Mouse (Mus musculus) forebrain, embryonic 10.5 days (tissue): ENCODE results near the gene Olfr1469. TPM values are rescaled to one million over a fixed set of nuclear protein-coding genes. Genes with fewer than 3 reads are reported as not detected.
"Not testable (repeated sequence)": the region's sequence is repeated elsewhere in the genome, so short reads cannot be mapped to it uniquely, and the experiment has no call there.

Source experiments
- DNase-seq: peaks from one replicate; pipeline ENCODE4 v3.0.0-alpha.2; 2017; ENCODE audit warnings: low spot score; ENCODE audit errors: extremely low spot score
- H3K27ac ChIP-seq: fragments of 300-500 bp; sonication (generic); 2 replicates; pipeline ENCODE4 v1.5.1; 2016; ENCODE audit warnings: mild to moderate bottlenecking
- H3K27me3 ChIP-seq: fragments of 300-500 bp; sonication (generic); 2 replicates; pipeline ENCODE4 v1.6.1; 2016; ENCODE audit warnings: mild to moderate bottlenecking; ENCODE audit not compliant: poor library complexity, severe bottlenecking
- H3K36me3 ChIP-seq: fragments of 300-500 bp; sonication (generic); replicated peaks from 2 replicates; pipeline ENCODE4 v1.6.1; 2016; ENCODE audit warnings: mild to moderate bottlenecking, moderate library complexity
- H3K4me1 ChIP-seq: fragments of 300-500 bp; sonication (generic); 2 replicates; pipeline ENCODE4 v1.6.1; 2016
- H3K4me3 ChIP-seq: fragments of 300-500 bp; sonication (generic); 2 replicates; pipeline ENCODE4 v1.5.1; 2016; ENCODE audit warnings: mild to moderate bottlenecking, moderate library complexity
- H3K9me3 ChIP-seq: fragments of 300-500 bp; sonication (generic); 2 replicates; pipeline ENCODE4 v1.6.1; 2016; ENCODE audit warnings: mild to moderate bottlenecking, moderate library complexity
- WGBS: fragments of 180-500 bp; shearing (Covaris S2); methylation state at CpG from one replicate; pipeline ENCODE4 v1.1.7; 2016; 5-methylcytosine and 5-hydroxymethylcytosine counted together
- polyA plus RNA-seq: library from polyadenylated mRNA; unstranded; fragments of >200 nt; fragmentation: Nextera tagmentation; extraction: Ambion mirVana; gene quantifications from 2 replicates; pipeline ENCODE4 v1.2.1, GENCODE M21; 2016

Olfr1469 gene
- not detected in 2 replicates for polyA plus RNA-seq

- Histone ChIP-seq H3K9me3 (peaks cover 33% of the 10 kb centered on the region), H3K27ac (no peak within 1 kb of the TSS), H3K27me3 (no peaks in the 10 kb centered on the region), H3K36me3 (no peaks in the 10 kb centered on the region), H3K4me3 (no peak within 1 kb of the TSS), H3K4me1 (no peaks in the 10 kb centered on the region)
- WGBS = 80% methylated on average over 2 of the region's 2 CpGs
- no peak for DNase-seq
Observed at GRCm38 (mm10) chr19:13407549-13407948, at the start of gene Olfr1469. Olfr1469 (plus strand) TSS chr19:13407849.

GRCm38 (mm10) chr19:13361936-13362335, 45.7 kb upstream of the Olfr1469 start, which contains the start of gene Olfr1467:
Olfr1467 (plus strand) TSS chr19:13362236.
- H3K36me3 ChIP-seq = no peaks in the 10 kb centered on the region
- no peak within 1 kb of the TSS for H3K4me3 ChIP-seq
- no peak for DNase-seq
- no peak within 1 kb of the TSS for H3K27ac ChIP-seq
- H3K9me3 ChIP-seq = peaks cover 33% of the 10 kb centered on the region
- H3K27me3 ChIP-seq = no peaks in the 10 kb centered on the region
- H3K4me1 ChIP-seq = no peaks in the 10 kb centered on the region
- 75% methylated on average over 2 of the region's 2 CpGs for WGBS

DNA sequence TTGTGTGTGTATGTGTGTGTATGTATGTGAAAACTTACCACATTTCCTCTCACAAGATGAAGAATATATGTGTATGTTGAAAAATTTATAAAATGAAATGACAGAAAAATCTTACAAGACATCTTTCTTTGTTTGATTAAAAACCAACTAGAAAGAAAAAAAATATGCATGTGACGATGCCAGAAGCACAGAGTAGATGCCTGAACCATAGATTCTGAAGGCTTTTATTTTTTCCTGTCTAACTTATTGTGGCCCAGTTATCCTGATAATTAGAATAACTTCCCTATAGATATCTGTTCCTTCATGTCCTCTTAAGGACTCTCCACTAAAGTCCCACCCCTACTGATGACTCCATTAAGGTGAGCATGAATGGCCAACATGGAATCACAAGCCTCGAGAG, 35.5 kb downstream of the Olfr1469 start, which contains the start of gene Olfr1471:
TSS of gene Olfr1471 (plus strand) at position 301 of the 400 bp plus-strand sequence.
- 76% methylated on average over 2 of the region's 2 CpGs for WGBS
- not testable (repeated sequence) for DNase-seq, H3K4me3 ChIP-seq, H3K36me3 ChIP-seq, H3K27me3 ChIP-seq, H3K27ac ChIP-seq, H3K4me1 ChIP-seq
- peaks cover 33% of the 10 kb centered on the region for H3K9me3 ChIP-seq

- DNase-seq = no peak
- no peak within 1 kb of the TSS for H3K27ac ChIP-seq
- WGBS = 93% methylated on average over 1 of the region's 1 CpGs
- H3K36me3 ChIP-seq = no peaks in the 10 kb centered on the region
- no peaks in the 10 kb centered on the region for H3K4me1 ChIP-seq
- no peaks in the 10 kb centered on the region for H3K27me3 ChIP-seq
- H3K4me3 ChIP-seq = no peak within 1 kb of the TSS
- peaks cover 30% of the 10 kb centered on the region for H3K9me3 ChIP-seq
Observed at GRCm38 (mm10) chr19:13455986-13456385, 48.3 kb downstream of the Olfr1469 start, which contains the start of gene Olfr1472. Olfr1472 (minus strand) TSS chr19:13456086.

Other genes starting within 250 kb of the Olfr1469 start
- not detected in 2 replicates for gene Olfr1461, start 244.8 kb upstream of the Olfr1469 start, polyA plus RNA-seq
- gene Olfr1462, start 222.1 kb upstream of the Olfr1469 start, polyA plus RNA-seq = not detected in 2 replicates
- gene Olfr1463, start 176.5 kb upstream of the Olfr1469 start, polyA plus RNA-seq = not detected in 2 replicates
- not detected in 2 replicates for gene Olfr1465, start 92.3 kb upstream of the Olfr1469 start, polyA plus RNA-seq
- not detected in 2 replicates for gene Olfr1466, start 69.0 kb upstream of the Olfr1469 start, polyA plus RNA-seq
- not detected in 2 replicates for gene Olfr1467, start 45.6 kb upstream of the Olfr1469 start, polyA plus RNA-seq
- not detected in 2 replicates for gene Olfr1471, start 35.6 kb downstream of the Olfr1469 start, polyA plus RNA-seq
- gene Olfr1472, start 48.2 kb downstream of the Olfr1469 start, polyA plus RNA-seq = not detected in 2 replicates
- not detected in 2 replicates for gene Olfr1474, start 61.7 kb downstream of the Olfr1469 start, polyA plus RNA-seq
- not detected in 2 replicates for gene Olfr1475, start 72.3 kb downstream of the Olfr1469 start, polyA plus RNA-seq
- not detected in 2 replicates for gene Olfr1477, start 92.7 kb downstream of the Olfr1469 start, polyA plus RNA-seq
- not detected in 2 replicates for gene Olfr1480, start 120.1 kb downstream of the Olfr1469 start, polyA plus RNA-seq
- gene Olfr1484, start 175.7 kb downstream of the Olfr1469 start, polyA plus RNA-seq = not detected in 2 replicates
- gene Olfr1487, start 209.5 kb downstream of the Olfr1469 start, polyA plus RNA-seq = not detected in 2 replicates
- gene Olfr1489, start 223.8 kb downstream of the Olfr1469 start, polyA plus RNA-seq = not detected in 2 replicates
- not detected in 2 replicates for gene Olfr1490, start 243.2 kb downstream of the Olfr1469 start, polyA plus RNA-seq